ENCODE assay signal across 8 mouse cellular contexts in genomic region chr6:142756507-142757333, GRCm38 (mm10). TPM values are rescaled to one million over a fixed set of nuclear protein-coding genes. Genes with fewer than 3 reads are reported as not detected.
DNase-seq lines count a peak whose midpoint lies in the region; ATAC-seq lines count a peak whose summit lies in the region.

Gene Cmas (plus strand): TSS chr6:142756686.

- WGBS in intestine, embryonic 14.5 days: under 1% methylated on average over 68 of the region's 68 CpGs

- H3K9me3 ChIP-seq in intestine, embryonic 14.5 days (ENCODE audit: control insufficient read depth, low read length): no peaks in the 10 kb centered on the region

- peak within 1 kb of the TSS; percentile 72 for H3K4me2 ChIP-seq in intestine, embryonic 14.5 days (ENCODE audit: low read length)

- DNase-seq in adrenal gland, adult (ENCODE audit: inconsistent age in 2 of 2, low spot score in 1 of 2): peak; percentile 90 to 94
- DNase-seq in embryo, embryonic 10.5 days (ENCODE audit: low spot score): peak; percentile 89
- DNase-seq in gastrocnemius, postnatal 14 days: peak; percentile 89
- DNase-seq in intestine, embryonic 14.5 days (ENCODE audit: low spot score): peak; percentile 92
- DNase-seq in left cerebral cortex, postnatal 14 days (ENCODE audit: low spot score in 2 of 2): peak; percentile 91 to 92
- DNase-seq in mesoderm, embryonic 11.5 days (ENCODE audit: low read depth, low spot score): peak; percentile 83
- peak; percentile 88 to 89 for DNase-seq in right cerebral cortex, postnatal 36 days (ENCODE audit: low spot score in 2 of 2)
- peak; percentile 89 for DNase-seq in yolk sac, embryonic 10.5 days (ENCODE audit: low spot score)

- H3K4me3 ChIP-seq in intestine, embryonic 14.5 days (ENCODE audit: low read depth, low read length): peak within 1 kb of the TSS; percentile 90

- peak within 1 kb of the TSS; percentile 90 for H3K9ac ChIP-seq in intestine, embryonic 14.5 days (ENCODE audit: low read length)

- intact Hi-C loops in gastrocnemius, postnatal 14 days (cut with DNase I; ENCODE audit: low total_unique reads): no loop called here
- intact Hi-C loops in left cerebral cortex, postnatal 14 days (cut with DNase I): loop anchor here (10.0 kb wide), 1 partner anchor 372 kb away; the partner anchor contains the start of genes Golt1b and Recql

- H3K27ac ChIP-seq in intestine, embryonic 14.5 days (ENCODE audit: low read depth): peak within 1 kb of the TSS; percentile 85

- peak; percentile 94 for ATAC-seq in intestine, embryonic 14.5 days (replicated peaks; ENCODE audit: low FRiP score, low TSS enrichment, low read depth)

- H3K4me1 ChIP-seq in intestine, embryonic 14.5 days (replicated peaks; ENCODE audit: control insufficient read depth, insufficient read depth, low read length): peaks cover 15% of the 10 kb centered on the region

- peaks cover 11% of the 10 kb centered on the region; the same call in 1 of the 2 replicates for H3K27me3 ChIP-seq in intestine, embryonic 14.5 days (replicated peaks; ENCODE audit: control insufficient read depth, insufficient read depth, low read length)

- H3K36me3 ChIP-seq in intestine, embryonic 14.5 days (ENCODE audit: control insufficient read depth, insufficient read depth, low read length): peaks cover 18% of the 10 kb centered on the region

RNA-seq across cellular contexts. Expression of gene Cmas, which starts in this region (rescaled TPM):
- 10 to 100 TPM; 24.9 to 31.1 TPM for total RNA-seq in gastrocnemius, postnatal 14 days (2021)
- 109 and 112 TPM in 2 replicates for polyA plus RNA-seq in intestine, embryonic 14.5 days (2014; fragmentation: Nextera tagmentation; extraction: Ambion mirVana)
- total RNA-seq in left cerebral cortex, postnatal 14 days (2021): 100 to 1,000 TPM; 127 TPM

Comparison
In these comparisons a context has a peak if more than half of its experiments do, and no peak if none do; other contexts are left out.
1. Peak in every context shown above with its lines: DNase-seq, ATAC-seq, H3K4me3 ChIP-seq and H3K27ac ChIP-seq.